Mouse (Mus musculus) urinary bladder, adult 2 months (tissue): Measurements from ENCODE around the gene Tbca. TPM values are rescaled to one million over a fixed set of nuclear protein-coding genes. Genes with fewer than 3 reads are reported as not detected.

Experiments used
- DNase-seq: peaks from one replicate; pipeline ENCODE4 v3.0.0; 2022; ENCODE audit warnings: low spot score
- polyA plus RNA-seq: library from polyadenylated mRNA; depleted of rRNA; stranded (reverse); fragments of >200 nt; gene quantifications from 2 replicates; pipeline ENCODE4 v1.2.3, GENCODE M21; 2012; rRNA removed

The Tbca gene
- 344 and 359 TPM in 2 replicates for polyA plus RNA-seq

GRCm38 (mm10) chr13:94788771-94789649 lies at the start of gene Tbca:
TSS of gene Tbca (plus strand) at chr13:94788910.
- peak; percentile 87 for DNase-seq

- no peak for DNase-seq
Measured at GRCm38 (mm10) chr13:94745176-94745575, 43.5 kb upstream of the Tbca start.

GRCm38 (mm10) chr13:94765852-94766251 lies 22.9 kb upstream of the Tbca start:
- no peak for DNase-seq

- no peak for DNase-seq
Measured at GRCm38 (mm10) chr13:94768460-94769154, 20.1 kb upstream of the Tbca start.

- DNase-seq = no peak
Measured at GRCm38 (mm10) chr13:94769155-94769470, 19.6 kb upstream of the Tbca start.

GRCm38 (mm10) chr13:94786866-94787265 lies 1.8 kb upstream of the Tbca start:
- DNase-seq = no peak

- DNase-seq = no peak
Measured at GRCm38 (mm10) chr13:94794689-94795088, 6.0 kb downstream of the Tbca start.

GRCm38 (mm10) chr13:94803480-94804057 lies 14.9 kb downstream of the Tbca start:
- DNase-seq = no peak

- no peak for DNase-seq
Measured at GRCm38 (mm10) chr13:94806315-94807179, 17.8 kb downstream of the Tbca start.

GRCm38 (mm10) chr13:94808596-94808995 lies 19.9 kb downstream of the Tbca start:
- no peak for DNase-seq

- no peak for DNase-seq
Measured at GRCm38 (mm10) chr13:94809724-94810123, 21.0 kb downstream of the Tbca start.

- DNase-seq = no peak
Measured at GRCm38 (mm10) chr13:94811451-94811850, 22.7 kb downstream of the Tbca start.

GRCm38 (mm10) chr13:94813770-94814169 lies 25.1 kb downstream of the Tbca start:
- no peak for DNase-seq

GRCm38 (mm10) chr13:94820516-94820915 lies 31.8 kb downstream of the Tbca start:
- DNase-seq = no peak

GRCm38 (mm10) chr13:94820956-94821355 lies 32.2 kb downstream of the Tbca start:
- no peak for DNase-seq

GRCm38 (mm10) chr13:94826389-94826788 lies 37.7 kb downstream of the Tbca start:
- DNase-seq = no peak

- DNase-seq = no peak
Measured at GRCm38 (mm10) chr13:94826986-94827385, 38.3 kb downstream of the Tbca start.

GRCm38 (mm10) chr13:94827847-94828246 lies 39.1 kb downstream of the Tbca start:
- no peak for DNase-seq

GRCm38 (mm10) chr13:94838047-94838720 lies 49.5 kb downstream of the Tbca start:
- no peak for DNase-seq

GRCm38 (mm10) chr13:94838756-94839337 lies 50.1 kb downstream of the Tbca start:
- no peak for DNase-seq

- no peak for DNase-seq
Measured at GRCm38 (mm10) chr13:94843236-94843635, 54.5 kb downstream of the Tbca start.
